Mouse (Mus musculus) embryonic stem cell, embryonic (primary cell): ENCODE results near the gene G6pc3.

ENCODE experiments used
- CTCF ChIA-PET, 4 experiments: fragments of 300-600 bp in 2 of 4; fragments of 350-600 bp in 2 of 4; sonication (Branson Sonifier 250); formaldehyde crosslinking; loops; one replicate each; lab custom pipeline; 2022; ENCODE audit warnings: inconsistent platforms in 2 of 4; lab: Charles Lee
- POLR2A ChIA-PET, 4 experiments: fragments of 300-600 bp in 2 of 4; fragments of 350-600 bp in 2 of 4; sonication (Branson Sonifier 250); formaldehyde crosslinking; loops; one replicate each; lab custom pipeline; 2022; ENCODE audit warnings: antibody characterized with exemption in 4 of 4, inconsistent platforms in 1 of 4; lab: Charles Lee

Gene G6pc3

DNA sequence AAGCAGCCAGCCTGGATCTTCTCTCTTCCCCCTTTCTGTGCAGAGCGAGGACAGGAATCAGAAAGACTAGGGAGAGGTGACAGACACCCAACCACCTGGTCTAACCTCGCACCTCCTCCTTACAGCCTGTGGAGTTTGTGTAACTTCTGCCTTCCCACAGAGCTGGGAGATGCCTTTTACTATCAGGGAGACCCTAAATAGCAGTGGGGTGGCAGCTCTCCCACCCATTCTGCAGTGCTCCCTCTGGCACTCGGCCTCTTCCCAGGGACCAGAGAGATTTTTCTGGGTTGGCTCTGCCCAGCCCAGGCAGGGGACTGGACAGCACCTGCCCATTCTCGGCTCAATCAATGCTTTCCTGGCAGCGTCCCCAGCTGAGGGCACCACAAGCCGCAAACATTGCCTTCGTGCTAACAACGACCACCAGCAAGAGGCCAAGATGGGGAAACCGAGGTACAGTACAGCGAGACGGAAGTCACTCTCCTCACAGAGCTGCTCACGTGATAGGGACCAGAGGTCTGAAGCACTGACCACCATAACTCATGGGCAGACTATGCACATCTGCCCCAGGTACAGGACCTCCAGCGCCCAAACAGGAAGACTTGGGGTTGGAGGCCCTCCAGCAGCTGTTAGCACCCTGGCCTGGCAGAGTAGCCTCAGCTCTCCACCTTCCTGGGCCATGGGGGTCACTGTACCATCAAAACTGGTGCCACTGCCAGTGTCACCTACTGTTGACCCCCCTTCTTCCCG lies 30.0 kb downstream of the G6pc3 start:
- POLR2A ChIA-PET, result interaction anchor here in 3 of 4 experiments (0.6 to 5.4 kb wide), 13 partner anchors 9 to 1460 kb away, joined by 3 to 42 read pairs (median 3); partner anchors contain the start of genes Hdac5 (in 2 of the 3), BC030867 (in 1 of the 3), G6pc3 (in 1 of the 3) and Kcnh4 (in 1 of the 3)
- CTCF ChIA-PET, result interaction anchor here in 3 of 4 experiments (0.6 to 3.5 kb wide), 12 partner anchors 10 to 305 kb away, joined by 3 to 8 read pairs (median 4); partner anchors contain the start of genes Fam171a2 (in 1 of the 3) and Hdac5 (in 1 of the 3)

DNA sequence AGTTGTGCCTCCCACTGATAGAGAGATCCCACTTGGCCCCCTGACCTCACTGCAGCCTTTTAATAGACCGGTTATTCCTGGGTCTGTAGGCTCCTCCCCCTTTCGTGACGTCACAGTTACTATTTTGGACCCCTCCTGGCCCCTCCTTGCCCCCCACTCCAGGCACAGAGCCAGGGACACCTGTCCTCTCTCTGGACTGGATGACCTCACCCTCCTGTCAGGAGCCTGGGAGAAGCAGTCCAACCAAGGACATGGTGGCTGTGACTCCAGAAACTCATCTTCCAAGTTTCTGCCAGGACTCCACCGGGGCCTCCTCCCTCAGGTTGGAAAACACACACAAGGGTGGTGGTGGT lies 30.6 kb downstream of the G6pc3 start:
- CTCF ChIA-PET, result interaction anchor here in 2 of 4 experiments (0.6 to 3.5 kb wide), 3 partner anchors 10 to 27 kb away, joined by 3 to 8 read pairs (median 4); partner anchors contain the start of gene Hdac5 (in 1 of the 2)
- POLR2A ChIA-PET, result interaction anchor here in 2 of 4 experiments (0.7 to 5.4 kb wide), 8 partner anchors 8 to 188 kb away, joined by 3 to 42 read pairs (median 4); partner anchors contain the start of genes Hdac5 (in 2 of the 2) and BC030867 (in 1 of the 2)

DNA sequence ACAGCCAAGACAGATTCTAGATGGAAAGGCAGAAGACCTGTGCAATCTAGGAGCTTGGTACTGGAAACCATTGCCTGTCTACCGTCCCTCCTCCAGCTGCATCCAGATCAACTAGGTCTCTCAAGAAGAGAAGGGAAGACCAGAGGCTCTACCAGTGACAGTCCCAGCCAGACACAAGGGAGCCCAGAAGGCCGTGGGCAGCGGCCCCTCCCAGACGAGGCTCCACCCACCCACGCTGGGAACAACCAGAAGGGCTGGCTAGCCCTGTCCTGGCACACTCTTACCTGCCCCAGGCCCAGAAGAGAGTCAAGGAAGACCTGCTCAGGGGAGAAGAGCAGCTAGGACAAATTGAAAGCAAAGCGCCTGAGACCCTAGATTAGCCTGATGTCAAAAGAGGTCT lies 31.0 kb downstream of the G6pc3 start:
- POLR2A ChIA-PET, result interaction anchor here in 3 of 4 experiments (0.5 to 5.4 kb wide), 6 partner anchors 8 to 188 kb away, joined by 3 to 22 read pairs (median 4); partner anchors contain the start of gene Hdac5 (in 2 of the 3)
- CTCF ChIA-PET, result interaction anchor here in 1 of 4 experiments (0.6 to 3.5 kb wide), 3 partner anchors 10 to 223 kb away, joined by 4 to 8 read pairs (median 4); partner anchors contain the start of gene Hdac5

DNA sequence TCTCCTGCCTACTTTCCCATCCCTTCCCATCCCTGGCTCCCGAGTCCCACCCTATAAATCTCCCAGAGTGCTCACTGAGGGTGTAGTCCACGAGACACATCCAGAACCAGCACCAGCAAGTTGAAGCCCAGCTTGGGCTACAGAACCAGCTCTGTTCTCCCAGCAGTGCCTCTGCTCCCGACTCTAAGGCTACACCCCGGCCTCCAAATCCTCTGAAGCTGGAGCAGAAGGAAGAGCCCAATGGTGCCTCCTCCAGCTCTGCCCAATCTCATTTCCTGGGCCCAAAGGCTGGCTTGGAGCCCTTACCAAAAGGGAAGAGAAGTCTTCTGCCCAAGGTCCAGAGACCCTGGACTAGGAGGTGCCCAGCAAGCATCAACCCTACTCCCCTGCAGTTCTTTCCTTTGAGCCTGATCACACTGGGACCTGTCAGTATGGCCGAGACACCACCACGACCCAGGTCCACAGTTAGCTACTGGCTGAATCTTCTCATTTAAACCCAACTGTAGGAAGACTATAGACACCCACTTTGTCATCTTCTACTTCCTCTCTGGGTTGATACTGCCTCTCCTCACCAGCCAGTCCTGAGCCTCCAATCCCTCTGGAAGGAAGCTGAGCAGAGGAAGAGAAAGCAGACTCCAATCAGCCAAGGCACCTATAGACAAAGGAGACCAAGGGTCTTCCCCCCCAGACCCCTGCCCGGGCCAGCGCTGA lies 32.0 kb downstream of the G6pc3 start:
- POLR2A ChIA-PET, result interaction anchor here (0.5 to 5.4 kb wide), 10 partner anchors 7 to 187 kb away, joined by 3 to 22 read pairs (median 3); partner anchors contain the start of gene Hdac5 (in 2 of the 4)

DNA sequence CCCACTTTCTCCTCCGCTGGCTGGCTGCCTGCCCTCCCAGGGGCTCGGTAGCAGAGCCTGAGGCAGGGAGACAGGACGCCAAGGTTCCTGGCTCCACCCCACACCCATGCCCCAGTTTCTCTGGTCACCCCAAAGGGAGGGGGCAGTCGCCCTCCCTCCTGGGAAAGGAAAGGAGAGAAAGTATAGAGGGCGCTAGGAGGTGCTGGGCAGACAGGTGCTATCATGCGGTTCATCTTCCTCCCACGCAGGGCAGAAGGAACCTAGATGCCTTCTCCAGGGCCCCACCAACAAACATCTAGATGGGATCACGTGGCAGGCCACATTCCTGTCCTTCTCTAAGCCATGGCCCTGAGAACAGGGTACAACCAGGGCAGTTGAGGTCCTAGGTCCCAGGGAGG lies 32.5 kb downstream of the G6pc3 start:
- POLR2A ChIA-PET, result interaction anchor here in 2 of 4 experiments (0.6 to 1.5 kb wide), 4 partner anchors 8 to 102 kb away, joined by 3 to 5 read pairs (median 3); no protein-coding TSS in a partner anchor
- CTCF ChIA-PET, result interaction anchor here in 2 of 4 experiments (0.6 to 1.5 kb wide), 3 partner anchors 12 to 61 kb away, joined by 3 to 5 read pairs (median 4); partner anchors contain the start of gene BC030867 (in 1 of the 2)

More for the DNA sequence above, 32.0 kb downstream of the G6pc3 start:
- CTCF ChIA-PET, result interaction anchor here in 2 of 4 experiments (0.5 to 1.5 kb wide), 3 partner anchors 12 to 39 kb away, joined by 3 to 6 read pairs (median 4); partner anchors contain the start of gene BC030867 (in 1 of the 2)

DNA sequence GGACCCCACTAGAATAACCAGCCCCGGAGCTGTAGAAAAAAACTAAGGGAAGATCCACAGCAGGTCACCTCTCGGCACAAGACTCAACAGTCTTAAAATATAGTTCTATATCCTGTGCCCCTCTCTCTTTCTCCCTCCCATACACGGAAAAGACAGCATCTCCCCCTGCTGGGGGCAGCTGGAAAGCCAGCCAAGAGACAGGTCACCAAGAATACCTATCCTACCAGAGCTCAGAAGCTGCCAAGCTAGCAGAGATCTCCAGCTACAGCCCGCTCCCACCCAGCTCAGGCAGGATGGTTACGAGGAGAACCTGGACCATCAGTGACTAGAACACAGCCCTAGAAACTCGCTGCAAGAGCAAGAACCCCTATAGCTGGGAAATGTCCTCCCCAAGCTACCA lies 33.7 kb downstream of the G6pc3 start:
- ChIA-PET CTCF (interaction anchor here (0.6 to 2.4 kb wide), 33 partner anchors 9 to 264 kb away, joined by 3 to 16 read pairs (median 4); partner anchors contain the start of genes BC030867 (in 3 of the 4), Asb16 (in 1 of the 4) and Fam171a2 (in 1 of the 4)), POLR2A (interaction anchor here (0.7 to 2.0 kb wide), 27 partner anchors 9 to 185 kb away, joined by 3 to 10 read pairs (median 3); partner anchors contain the start of genes BC030867 (in 2 of the 4), Slc25a39 (in 2 of the 4), Tmub2 (in 2 of the 4) and G6pc3 (in 1 of the 4))

DNA sequence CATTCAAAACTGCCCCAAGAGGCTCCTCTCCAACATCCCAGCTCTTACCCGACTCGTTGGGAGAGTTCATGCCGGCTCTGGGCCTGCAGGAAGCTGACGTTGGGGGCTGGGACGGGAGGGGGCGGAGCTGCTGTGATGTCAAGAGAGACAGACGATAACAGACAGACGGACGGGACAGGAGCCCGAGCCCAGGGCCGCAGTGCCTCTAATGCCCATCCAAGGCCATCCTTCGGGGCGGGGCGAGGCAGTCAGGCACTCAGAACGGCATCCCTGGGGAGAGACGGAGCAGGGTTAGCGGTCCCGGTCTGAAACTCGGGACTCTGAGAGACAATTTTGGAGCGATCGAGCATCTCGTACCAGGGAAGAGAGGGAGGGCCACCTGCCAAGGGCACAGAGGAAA lies 35.3 kb downstream of the G6pc3 start:
- CTCF ChIA-PET, result interaction anchor here in 3 of 4 experiments (0.5 to 2.4 kb wide), 9 partner anchors 14 to 1364 kb away, joined by 3 to 16 read pairs (median 4); partner anchors contain the start of gene BC030867 (in 2 of the 3)
- POLR2A ChIA-PET, result interaction anchor here in 3 of 4 experiments (0.5 to 2.0 kb wide), 12 partner anchors 17 to 343 kb away, joined by 3 to 10 read pairs (median 3); partner anchors contain the start of genes BC030867 (in 2 of the 3) and G6pc3 (in 1 of the 3)

DNA sequence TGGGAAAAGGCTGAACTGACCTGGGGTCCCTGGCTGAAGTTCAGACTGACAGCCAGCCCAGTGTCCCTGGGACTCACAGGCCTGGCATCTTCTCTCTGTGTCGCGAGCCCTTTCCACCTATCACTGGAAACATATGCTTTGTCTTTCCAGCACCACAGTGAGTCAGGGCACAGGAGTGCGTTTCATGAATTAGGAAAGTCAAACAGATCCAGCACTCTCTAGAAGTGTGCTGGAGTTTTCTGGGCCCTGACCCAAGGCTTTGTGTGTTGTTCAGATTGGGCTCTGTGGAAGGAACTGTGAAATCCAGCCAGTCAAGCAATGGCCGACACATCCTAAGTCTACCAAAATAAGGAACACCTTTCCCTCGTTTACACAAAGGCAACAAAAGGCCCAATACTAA lies 35.8 kb downstream of the G6pc3 start:
- ChIA-PET CTCF (interaction anchor here in 2 of 4 experiments (0.5 to 2.4 kb wide), 3 partner anchors 23 to 503 kb away, joined by 3 to 16 read pairs (median 6); partner anchors contain the start of gene BC030867 (in 2 of the 2)), POLR2A (interaction anchor here in 3 of 4 experiments (0.6 to 2.0 kb wide), 5 partner anchors 17 to 77 kb away, joined by 3 to 5 read pairs (median 3); partner anchors contain the start of genes BC030867 (in 1 of the 3) and G6pc3 (in 1 of the 3))

DNA sequence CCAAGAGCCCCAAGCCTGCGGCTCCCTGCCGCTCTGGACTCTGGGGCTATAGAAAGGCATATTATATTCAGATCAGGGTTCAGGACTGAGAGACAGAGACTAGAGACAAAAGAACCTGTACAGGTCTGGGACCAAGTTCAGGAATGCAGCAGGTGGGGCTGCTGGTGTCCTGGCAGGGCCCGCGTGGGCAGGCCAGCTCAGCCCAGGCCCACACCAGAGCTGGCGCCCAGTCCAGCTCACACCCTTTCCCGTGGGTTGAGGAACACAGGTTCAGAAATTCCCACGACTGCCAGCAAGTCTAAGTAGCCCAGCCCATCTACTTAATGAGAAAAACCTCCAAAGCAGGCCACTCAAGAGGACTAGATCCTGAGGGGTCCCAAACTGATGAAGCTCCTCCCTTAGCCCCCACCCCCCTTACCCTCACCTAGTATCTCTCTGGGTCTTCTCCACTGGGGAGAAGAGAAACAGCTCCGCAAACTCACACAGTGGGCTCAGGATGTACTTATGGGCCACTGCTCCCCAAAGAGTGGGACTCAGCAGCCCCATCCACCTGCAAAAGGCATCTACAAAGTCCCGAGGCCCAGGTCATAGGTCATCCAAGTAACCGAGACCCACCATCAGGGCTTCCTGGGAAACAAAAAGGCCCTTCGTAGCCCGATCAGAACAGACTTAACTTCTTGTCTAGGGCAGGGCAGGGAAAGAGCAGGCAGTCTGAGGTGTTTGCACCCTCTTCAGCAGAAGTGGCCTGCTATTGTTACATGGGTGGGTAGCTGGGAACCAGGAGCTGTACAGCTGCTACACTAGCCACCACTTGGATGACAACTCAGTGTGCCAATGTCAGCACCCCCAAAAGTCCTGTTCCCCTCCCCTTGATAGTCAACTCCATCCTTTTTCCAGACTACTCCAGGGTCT lies 36.9 kb downstream of the G6pc3 start:
- ChIA-PET CTCF (interaction anchor here in 3 of 4 experiments (0.5 to 2.5 kb wide), 6 partner anchors 15 to 366 kb away, joined by 3 to 17 read pairs (median 4); partner anchors contain the start of genes BC030867 (in 2 of the 3) and Tmem101 (in 1 of the 3)), POLR2A (interaction anchor here in 3 of 4 experiments (0.6 to 5.4 kb wide), 13 partner anchors 9 to 103 kb away, joined by 3 to 42 read pairs (median 4); partner anchors contain the start of genes BC030867 (in 1 of the 3), G6pc3 (in 1 of the 3) and Tmem101 (in 1 of the 3))

DNA sequence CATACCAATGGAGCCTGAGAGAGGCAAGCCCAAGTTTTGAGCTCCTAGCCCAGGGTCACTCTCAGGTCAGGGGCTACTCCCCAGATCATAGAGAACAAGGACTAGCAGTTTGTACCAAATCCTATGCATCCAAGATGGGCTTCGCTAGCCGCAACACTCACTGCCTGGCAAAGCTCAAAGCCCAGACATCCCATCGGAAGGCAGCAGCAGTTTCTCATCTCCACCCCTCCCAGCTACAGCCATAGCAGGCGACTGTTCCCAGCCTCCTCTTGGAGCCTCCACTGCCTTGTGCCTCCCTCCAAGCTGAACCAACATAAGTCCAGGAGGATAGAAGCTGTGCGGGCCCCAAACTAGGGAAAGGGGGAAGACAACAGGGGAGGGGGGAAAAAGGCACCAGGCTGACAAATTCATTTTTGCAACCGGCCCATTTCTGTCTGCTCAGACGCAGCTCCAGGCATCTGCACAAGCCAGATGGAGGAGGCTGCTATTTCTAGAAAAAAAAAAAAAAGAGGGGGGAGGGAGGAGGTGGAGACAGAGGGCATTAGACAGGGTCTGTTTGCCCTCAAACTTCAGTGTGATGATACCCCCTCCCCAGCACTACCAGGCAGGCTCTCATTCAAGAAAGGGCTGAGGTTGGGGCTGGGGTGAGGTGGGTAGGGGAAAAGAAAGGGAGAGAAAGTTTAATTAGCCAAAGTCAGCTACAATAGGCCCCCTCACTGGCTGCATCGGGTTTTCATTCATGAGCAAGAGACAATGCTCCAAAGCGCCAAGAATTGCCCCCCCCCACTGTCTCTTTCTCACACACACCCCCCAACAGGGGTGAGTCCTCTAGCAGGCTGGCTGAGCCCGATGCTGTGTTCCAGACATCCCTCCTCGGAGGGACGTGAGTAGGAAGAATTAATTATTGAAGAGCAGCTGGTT lies 38.1 kb downstream of the G6pc3 start:
- POLR2A ChIA-PET, result interaction anchor here (0.6 to 5.4 kb wide), 27 partner anchors 9 to 1168 kb away, joined by 3 to 42 read pairs (median 4); partner anchors contain the start of genes Slc25a39 (in 2 of the 4), BC030867 (in 1 of the 4), Pyy (in 1 of the 4) and Tmem101 (in 1 of the 4)
- CTCF ChIA-PET, result interaction anchor here (0.6 to 2.5 kb wide), 17 partner anchors 11 to 354 kb away, joined by 3 to 17 read pairs (median 5); partner anchors contain the start of genes BC030867 (in 1 of the 4), Lsm12 (in 1 of the 4), Nags (in 1 of the 4) and Tmem101 (in 1 of the 4)

DNA sequence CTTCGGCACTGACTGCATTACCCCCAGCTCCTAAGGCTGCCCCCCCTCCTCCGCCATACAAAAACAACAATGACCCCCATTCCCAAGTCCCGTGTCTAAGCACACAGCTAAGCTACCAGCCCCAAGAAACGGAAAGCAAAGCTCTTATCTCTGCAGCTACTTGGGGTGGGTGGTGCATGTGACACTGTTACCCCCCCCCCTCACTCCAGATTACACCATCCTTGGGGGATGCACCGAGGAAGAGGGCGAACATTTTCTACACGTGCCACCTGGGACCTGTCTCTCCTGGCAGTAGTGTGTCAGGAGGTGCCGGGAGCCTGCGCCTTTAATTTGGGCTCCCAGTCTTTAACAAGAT lies 38.7 kb downstream of the G6pc3 start:
- CTCF ChIA-PET, result interaction anchor here (0.6 to 3.1 kb wide), 14 partner anchors 11 to 353 kb away, joined by 3 to 17 read pairs (median 5); partner anchors contain the start of genes BC030867 (in 1 of the 4), Lsm12 (in 1 of the 4) and Nags (in 1 of the 4)
- POLR2A ChIA-PET, result interaction anchor here (0.5 to 5.4 kb wide), 22 partner anchors 9 to 433 kb away, joined by 3 to 42 read pairs (median 4); partner anchors contain the start of genes BC030867 (in 2 of the 4), Slc25a39 (in 2 of the 4) and Pyy (in 1 of the 4)

DNA sequence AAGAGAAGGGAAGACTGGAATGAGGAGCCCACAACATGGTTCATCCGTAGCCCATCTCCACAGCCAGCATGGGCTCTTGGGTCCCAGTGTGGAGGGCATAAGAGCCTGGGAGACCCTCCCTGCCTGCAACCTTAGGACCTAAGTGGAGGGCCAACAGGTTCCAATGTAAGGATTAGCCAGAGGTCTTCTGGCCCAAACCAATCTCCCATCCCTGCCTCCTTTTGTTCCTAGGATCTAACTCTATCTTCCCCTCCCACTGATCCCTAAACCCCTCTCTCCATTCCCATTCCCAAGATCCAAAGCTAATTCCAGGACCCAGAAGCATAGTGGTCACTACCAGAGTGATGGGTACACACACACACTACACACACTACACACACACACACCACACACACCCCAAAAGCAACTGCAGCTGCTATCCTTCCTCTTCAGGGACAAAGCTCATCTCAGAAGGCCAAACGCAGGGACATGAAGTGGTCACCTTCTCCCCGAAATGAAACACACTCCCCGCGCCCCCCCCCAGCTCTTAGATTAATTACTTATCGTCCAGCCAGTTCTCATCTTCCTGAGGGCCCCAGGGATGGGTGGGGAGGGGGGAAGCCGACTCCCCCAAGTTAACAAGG lies 39.3 kb downstream of the G6pc3 start:
- CTCF ChIA-PET, result interaction anchor here (0.6 to 3.1 kb wide), 10 partner anchors 10 to 353 kb away, joined by 3 to 16 read pairs (median 5); partner anchors contain the start of gene Lsm12 (in 1 of the 4)

DNA sequence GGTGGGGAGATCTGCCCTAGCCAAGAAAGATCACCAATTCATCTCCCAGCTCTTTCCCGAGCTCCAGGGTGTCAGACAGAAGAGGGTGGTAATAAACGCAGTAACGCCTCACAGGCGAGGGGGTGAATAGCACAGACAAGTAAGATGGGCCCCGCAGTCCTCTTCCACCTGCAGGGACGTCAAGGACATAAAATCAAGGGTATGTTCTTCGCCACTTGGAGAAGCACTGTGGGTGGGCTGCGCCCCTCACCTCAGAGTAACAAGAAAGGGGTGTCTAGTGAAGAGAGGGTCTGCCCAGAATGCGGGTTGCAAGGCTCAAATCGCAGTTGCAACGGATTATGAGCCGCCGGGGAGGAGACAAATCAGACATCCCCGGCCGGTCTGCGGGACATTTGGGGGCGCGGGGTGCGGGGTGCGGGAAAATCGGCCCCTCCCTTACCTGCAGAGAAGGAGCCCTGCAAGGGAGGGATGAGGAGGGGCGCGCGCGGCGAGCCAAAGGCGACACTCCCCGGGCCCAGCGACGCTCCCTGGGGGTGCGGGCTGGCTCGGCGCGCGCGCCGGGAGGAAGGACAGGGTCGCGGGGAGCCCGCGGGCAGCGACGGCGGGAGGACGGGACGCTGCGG lies 40.0 kb downstream of the G6pc3 start:
- POLR2A ChIA-PET, result interaction anchor here in 3 of 4 experiments (0.5 to 5.4 kb wide), 64 partner anchors 9 to 887 kb away, joined by 3 to 42 read pairs (median 4); partner anchors contain the start of genes BC030867 (in 3 of the 3), Slc25a39 (in 3 of the 3), G6pc3 (in 2 of the 3) and Grn (in 2 of the 3)

More for the DNA sequence above, 39.3 kb downstream of the G6pc3 start:
- POLR2A ChIA-PET, result interaction anchor here (0.5 to 5.4 kb wide), 31 partner anchors 8 to 601 kb away, joined by 3 to 42 read pairs (median 4); partner anchors contain the start of genes BC030867 (in 2 of the 4), Slc25a39 (in 2 of the 4), Grn (in 1 of the 4) and Tmub2 (in 1 of the 4)

More for the DNA sequence above, 40.0 kb downstream of the G6pc3 start:
- CTCF ChIA-PET, result interaction anchor here (0.5 to 3.1 kb wide), 13 partner anchors 10 to 209 kb away, joined by 3 to 33 read pairs (median 4); partner anchors contain the start of gene BC030867 (in 3 of the 4)
